Mouse (Mus musculus) ES-E14 (cell line): ENCODE results near the gene Ostn. TPM values are rescaled to one million over a fixed set of nuclear protein-coding genes. Genes with fewer than 3 reads are reported as not detected.

ENCODE experiments used
- DNase-seq: peaks from one replicate; pipeline ENCODE4 v3.0.0-alpha.2; 2013; ENCODE audit warnings: low read depth, low spot score
- H3K27ac ChIP-seq: 2 replicates; pipeline ENCODE4 v1.5.1; 2012; ENCODE audit warnings: low read depth, mild to moderate bottlenecking, low read length, moderate library complexity, mixed read lengths; ENCODE audit not compliant: poor library complexity, insufficient read depth, severe bottlenecking
- H3K36me3 ChIP-seq: 2 replicates; pipeline ENCODE4 v1.6.1; 2012; ENCODE audit warnings: mild to moderate bottlenecking, low read length, moderate library complexity, mixed read lengths; ENCODE audit not compliant: control insufficient read depth, poor library complexity, insufficient read depth, severe bottlenecking
- H3K4me1 ChIP-seq, 2 experiments: fragments of 150-350 bp in 1 of 2; sonication (generic) in 1 of 2; 2 replicates each; pipeline ENCODE4 v1.6.1; 2012; ENCODE audit warnings: low read length in 2 of 2, mild to moderate bottlenecking in 1 of 2, mixed read lengths in 1 of 2; ENCODE audit not compliant: control insufficient read depth in 2 of 2, insufficient read depth in 2 of 2, poor library complexity in 1 of 2
- H3K4me3 ChIP-seq, 2 experiments: fragments of 150-350 bp in 1 of 2; sonication (generic) in 1 of 2; 2 replicates each; pipeline ENCODE4 v1.5.1; 2012; ENCODE audit warnings: low read length in 2 of 2, low read depth in 1 of 2, mild to moderate bottlenecking in 1 of 2, mixed read lengths in 1 of 2; ENCODE audit not compliant: insufficient read depth in 1 of 2, poor library complexity in 1 of 2, severe bottlenecking in 1 of 2
- H3K9ac ChIP-seq: 2 replicates; pipeline ENCODE4 v1.6.1; 2012; ENCODE audit warnings: low read depth, mild to moderate bottlenecking, low read length, mixed read lengths; ENCODE audit not compliant: poor library complexity, insufficient read depth, severe bottlenecking
- H3K9me3 ChIP-seq: fragments of 150-350 bp; sonication (generic); 2 replicates; pipeline ENCODE4 v1.6.1; 2012; ENCODE audit warnings: low read depth, mild to moderate bottlenecking, low read length; ENCODE audit not compliant: control insufficient read depth, insufficient read depth
- CHD2 ChIP-seq: IDR thresholded peaks from 2 replicates; pipeline ENCODE4 v1.6.1; 2014; ENCODE audit warnings: mild to moderate bottlenecking, low read depth, low read length, inconsistent platforms
- HCFC1 ChIP-seq: IDR thresholded peaks from 2 replicates; pipeline ENCODE4 v1.6.1; 2012; ENCODE audit warnings: low read length, inconsistent platforms, borderline replicate concordance; ENCODE audit not compliant: insufficient read depth
- MAFK ChIP-seq: IDR thresholded peaks from 2 replicates; pipeline ENCODE4 v1.6.1; 2014; ENCODE audit warnings: mild to moderate bottlenecking, low read depth, low read length, inconsistent platforms; ENCODE audit not compliant: insufficient read depth
- ZC3H11A ChIP-seq: IDR thresholded peaks from 2 replicates; pipeline ENCODE4 v1.6.1; 2012; ENCODE audit warnings: low read depth, mild to moderate bottlenecking, inconsistent platforms, low read length, borderline replicate concordance
- ZNF384 ChIP-seq: IDR thresholded peaks from 2 replicates; pipeline ENCODE4 v1.6.1; 2012; ENCODE audit warnings: low read depth, low read length, inconsistent platforms
- in situ Hi-C, 2 experiments: fragments of 600-800 bp; cut with MboI; formaldehyde crosslinking; loops; one replicate each; pipeline ENCODE4 v1.15.1; 2025; ENCODE audit warnings: low sequenced_read_pairs in 2 of 2, inconsistent platforms in 1 of 2; ENCODE audit not compliant: unreplicated experiment in 2 of 2
- total RNA-seq: library from RNA; depleted of rRNA; stranded (reverse); fragments of 300-350 nt; gene quantifications from 2 replicates; pipeline ENCODE4 v1.2.3, GENCODE M21; 2012

Ostn gene
- total RNA-seq, 1 experiment: not detected

- Histone ChIP-seq H3K4me1 (no peaks in the 10 kb centered on the region), H3K4me3 (no peak overlapping the region), H3K9ac (no peak overlapping the region), H3K36me3 (no peaks in the 10 kb centered on the region), H3K9me3 (no peaks in the 10 kb centered on the region), H3K27ac (no peak overlapping the region)
- no peak for DNase-seq
- TF ChIP-seq HCFC1 (no peak), ZC3H11A (no peak), CHD2 (no peak), ZNF384 (no peak), MAFK (no peak)
- in situ Hi-C loops: no loop called here
Observed at GRCm38 (mm10) chr16:27319099-27319498, 11.8 kb downstream of the Ostn start.

- TF ChIP-seq CHD2 (no peak), MAFK (no peak), HCFC1 (no peak), ZC3H11A (no peak), ZNF384 (no peak)
- no peak for DNase-seq
- Histone ChIP-seq H3K27ac (no peak overlapping the region), H3K4me1 (no peaks in the 10 kb centered on the region), H3K4me3 (no peak overlapping the region), H3K9ac (no peak overlapping the region), H3K36me3 (no peaks in the 10 kb centered on the region), H3K9me3 (no peaks in the 10 kb centered on the region)
- in situ Hi-C loops: no loop called here
Observed at GRCm38 (mm10) chr16:27322047-27322446, 14.8 kb downstream of the Ostn start.

GRCm38 (mm10) chr16:27326463-27326862 is 19.2 kb downstream of the Ostn start:
- in situ Hi-C loops: no loop called here
- Histone ChIP-seq H3K4me1 (no peaks in the 10 kb centered on the region), H3K4me3 (no peak overlapping the region), H3K9me3 (no peaks in the 10 kb centered on the region), H3K36me3 (no peaks in the 10 kb centered on the region), H3K9ac (no peak overlapping the region), H3K27ac (no peak overlapping the region)
- no peak for DNase-seq
- TF ChIP-seq ZNF384: no peak
- no peak for TF ChIP-seq HCFC1
- TF ChIP-seq MAFK: no peak

GRCm38 (mm10) chr16:27347521-27347920 is 40.2 kb downstream of the Ostn start:
- TF ChIP-seq HCFC1 (no peak), MAFK (no peak), CHD2 (no peak), ZC3H11A (no peak), ZNF384 (no peak)
- Histone ChIP-seq H3K4me1 (no peaks in the 10 kb centered on the region), H3K9me3 (no peaks in the 10 kb centered on the region), H3K9ac (no peak overlapping the region), H3K36me3 (no peaks in the 10 kb centered on the region), H3K27ac (no peak overlapping the region), H3K4me3 (no peak overlapping the region)
- in situ Hi-C loops: no loop called here
- DNase-seq: no peak

GRCm38 (mm10) chr16:27348359-27348758 is 41.1 kb downstream of the Ostn start:
- Histone ChIP-seq H3K27ac (no peak overlapping the region), H3K36me3 (no peaks in the 10 kb centered on the region), H3K4me3 (no peak overlapping the region), H3K9ac (no peak overlapping the region), H3K4me1 (no peaks in the 10 kb centered on the region), H3K9me3 (no peaks in the 10 kb centered on the region)
- in situ Hi-C loops: no loop called here
- TF ChIP-seq CHD2: no peak
- no peak for TF ChIP-seq HCFC1
- TF ChIP-seq ZNF384: no peak
- DNase-seq: no peak
